Mouse (Mus musculus): ENCODE data around the gene Hs6st3.

DNA sequence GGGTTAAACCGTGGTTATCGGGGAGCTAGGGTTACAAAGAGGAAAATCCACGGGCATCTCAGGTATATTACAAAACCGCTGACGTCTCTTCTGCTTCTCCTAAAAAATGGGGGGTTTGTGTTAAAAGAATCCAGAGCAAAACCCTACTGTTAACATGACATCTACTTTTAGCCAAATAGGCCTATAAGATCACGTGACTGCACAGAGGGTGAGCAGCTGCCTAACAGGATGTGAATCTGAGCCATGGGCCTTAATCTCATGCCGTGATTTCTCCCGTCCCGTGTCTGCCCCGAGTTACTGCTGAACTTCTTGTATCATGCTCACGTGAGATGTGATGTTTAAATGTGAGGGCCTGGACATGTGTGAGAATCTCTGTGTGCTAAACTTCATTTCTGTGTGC lies 540.4 kb downstream of the Hs6st3 start:
- TF ChIP-seq POLR2A (IDR thresholded peaks at IDR 0.05; ENCODE audit: low read depth, low read length) (no peak), CTCF (conservative IDR thresholded peaks at IDR 0.05; ENCODE audit: insufficient read depth, insufficient read length, low read depth, low read length) (no peak)

All from kidney, adult 2 months (tissue).